Mouse (Mus musculus) testis, adult 2 months (tissue): ENCODE measurements around the gene Mknk2. TPM values are rescaled to one million over a fixed set of nuclear protein-coding genes. Genes with fewer than 3 reads are reported as not detected.

Experiments used
- H3K27ac ChIP-seq: fragments of 200-500 bp; 2 replicates; pipeline ENCODE4 v1.5.1; 2012; ENCODE audit warnings: low read depth, low read length; ENCODE audit not compliant: control insufficient read depth, insufficient read depth
- H3K27me3 ChIP-seq: fragments of 200-500 bp; 2 replicates; pipeline ENCODE4 v1.6.1; 2012; ENCODE audit warnings: mild to moderate bottlenecking, low read length, moderate library complexity; ENCODE audit not compliant: control insufficient read depth, insufficient read depth
- H3K36me3 ChIP-seq: fragments of 200-500 bp; 2 replicates; pipeline ENCODE4 v1.6.1; 2012; ENCODE audit warnings: mild to moderate bottlenecking, low read length; ENCODE audit not compliant: control insufficient read depth, insufficient read depth
- H3K4me1 ChIP-seq: fragments of 200-500 bp; 2 replicates; pipeline ENCODE4 v1.6.1; 2012; ENCODE audit warnings: low read length; ENCODE audit not compliant: control insufficient read depth, insufficient read depth
- H3K4me3 ChIP-seq: fragments of 200-500 bp; 2 replicates; pipeline ENCODE4 v1.5.1; 2012; ENCODE audit warnings: low read depth, mild to moderate bottlenecking, low read length, moderate library complexity, mixed read lengths; ENCODE audit not compliant: control insufficient read depth
- CTCF ChIP-seq: fragments of 200-500 bp; IDR thresholded peaks from 2 replicates; pipeline ENCODE4 v1.5.1; 2012; ENCODE audit warnings: low read depth, mild to moderate bottlenecking, inconsistent platforms, low read length, moderate library complexity; ENCODE audit not compliant: control insufficient read depth, insufficient read depth, insufficient replicate concordance
- POLR2A ChIP-seq: fragments of 200-500 bp; IDR thresholded peaks from 2 replicates; pipeline ENCODE4 v1.6.1; 2012; ENCODE audit warnings: low read depth, mild to moderate bottlenecking, inconsistent platforms, low read length, moderate library complexity; ENCODE audit not compliant: control insufficient read depth
- polyA plus RNA-seq: library from polyadenylated mRNA; depleted of rRNA; stranded (reverse); fragments of >200 nt; gene quantifications from 2 replicates; pipeline ENCODE4 v1.2.3, GENCODE M21; 2012; rRNA removed

Gene Mknk2
- polyA plus RNA-seq, result 53.5 and 60.4 TPM in 2 replicates

- Histone ChIP-seq H3K27me3 (no peaks in the 10 kb centered on the region), H3K27ac (peak within 1 kb of the TSS; percentile 100), H3K36me3 (no peaks in the 10 kb centered on the region; the same call in 1 of the 2 replicates), H3K4me1 (peaks cover 31% of the 10 kb centered on the region), H3K4me3 (peak within 1 kb of the TSS; percentile 97)
- TF ChIP-seq POLR2A (peak; percentile 43; the same call in 1 of the 2 replicates), CTCF (no peak)
These were observed at the start of gene Mknk2 for GRCm38 (mm10) chr10:80677942-80678436. TSS of gene Mknk2 (minus strand) at chr10:80678112.

- Histone ChIP-seq H3K4me3 (no peak overlapping the region), H3K4me1 (no peaks in the 10 kb centered on the region), H3K27ac (no peak overlapping the region), H3K36me3 (peaks cover 2% of the 10 kb centered on the region; the same call in 1 of the 2 replicates), H3K27me3 (no peaks in the 10 kb centered on the region)
- no peak for TF ChIP-seq POLR2A
- no peak for TF ChIP-seq CTCF
These were observed 39.4 kb upstream of the Mknk2 start for GRCm38 (mm10) chr10:80717281-80717680.

- TF ChIP-seq POLR2A, result no peak
- no peak for TF ChIP-seq CTCF
These were observed 32.9 kb upstream of the Mknk2 start for GRCm38 (mm10) chr10:80710834-80711233.

GRCm38 (mm10) chr10:80705479-80705878 lies 27.6 kb upstream of the Mknk2 start:
- no peak for TF ChIP-seq POLR2A
- no peak for TF ChIP-seq CTCF
- Histone ChIP-seq H3K27me3 (no peaks in the 10 kb centered on the region), H3K36me3 (peaks cover 5% of the 10 kb centered on the region), H3K4me1 (peaks cover 12% of the 10 kb centered on the region), H3K4me3 (no peak overlapping the region), H3K27ac (no peak overlapping the region)

More at GRCm38 (mm10) chr10:80710834-80711233, 32.9 kb upstream of the Mknk2 start:
- H3K4me3 ChIP-seq, result no peak overlapping the region
- peaks cover 7% of the 10 kb centered on the region for H3K36me3 ChIP-seq
- H3K27ac ChIP-seq, result no peak overlapping the region
- no peaks in the 10 kb centered on the region; the same call in 1 of the 2 replicates for H3K4me1 ChIP-seq
- H3K27me3 ChIP-seq, result no peaks in the 10 kb centered on the region

GRCm38 (mm10) chr10:80705033-80705432 lies 27.1 kb upstream of the Mknk2 start:
- TF ChIP-seq CTCF, result no peak
- TF ChIP-seq POLR2A, result no peak
- no peak overlapping the region for H3K4me3 ChIP-seq
- no peak overlapping the region for H3K27ac ChIP-seq
- peaks cover 5% of the 10 kb centered on the region for H3K36me3 ChIP-seq
- no peaks in the 10 kb centered on the region for H3K27me3 ChIP-seq
- peaks cover 12% of the 10 kb centered on the region for H3K4me1 ChIP-seq

- Histone ChIP-seq H3K4me1 (peaks cover 12% of the 10 kb centered on the region), H3K4me3 (peak overlapping the region; percentile 3; the same call in 1 of the 2 replicates), H3K27ac (no peak overlapping the region), H3K36me3 (peaks cover 5% of the 10 kb centered on the region), H3K27me3 (no peaks in the 10 kb centered on the region)
- TF ChIP-seq POLR2A, result no peak
- TF ChIP-seq CTCF, result no peak
These were observed 26.5 kb upstream of the Mknk2 start for GRCm38 (mm10) chr10:80704418-80704817.

GRCm38 (mm10) chr10:80703643-80704042 lies 25.7 kb upstream of the Mknk2 start:
- TF ChIP-seq POLR2A, result no peak
- TF ChIP-seq CTCF, result no peak
- peaks cover 12% of the 10 kb centered on the region for H3K4me1 ChIP-seq
- peaks cover 5% of the 10 kb centered on the region for H3K36me3 ChIP-seq
- H3K4me3 ChIP-seq, result peak overlapping the region; percentile 95
- no peak overlapping the region; the same call in 1 of the 2 replicates for H3K27ac ChIP-seq
- H3K27me3 ChIP-seq, result no peaks in the 10 kb centered on the region
